Mouse (Mus musculus) left cerebral cortex, adult 18-20 months (tissue): ENCODE measurements at regions not wholly inside any gene's neighbourhood (a gene's known extent, or its start where the extent isn't known, plus 50 kb on each side); places are given as distances from the start of the nearest gene placed in this dataset.
"Not testable (repeated sequence)": the region's sequence is repeated elsewhere in the genome, so short reads cannot be mapped to it uniquely, and the experiment has no call there.

Source experiments
- DNase-seq, 2 experiments: peaks; one replicate each; pipeline ENCODE4 v3.0.0; 2021 to 2022; ENCODE audit warnings: low spot score in 2 of 2, mixed read lengths in 1 of 2

GRCm38 (mm10) chr13:5367058-5367797 is 494.1 kb upstream of the Klf6 start:
- DNase-seq: no peak

GRCm38 (mm10) chr13:5370007-5370406 is 491.3 kb upstream of the Klf6 start:
- DNase-seq: no peak

- DNase-seq: no peak
These were observed 488.1 kb upstream of the Klf6 start for GRCm38 (mm10) chr13:5373191-5373590.

GRCm38 (mm10) chr13:5408226-5408804 is 453.0 kb upstream of the Klf6 start:
- DNase-seq: no peak

GRCm38 (mm10) chr13:5412052-5412451 is 449.2 kb upstream of the Klf6 start:
- DNase-seq: no peak

- not testable (repeated sequence) for DNase-seq
These were observed 448.3 kb upstream of the Klf6 start for GRCm38 (mm10) chr13:5413009-5413408.

- DNase-seq: no peak
These were observed 437.2 kb upstream of the Klf6 start for GRCm38 (mm10) chr13:5424110-5424509.

- DNase-seq: no peak
These were observed 435.6 kb upstream of the Klf6 start for GRCm38 (mm10) chr13:5425491-5426232.

GRCm38 (mm10) chr13:5433652-5434051 is 427.6 kb upstream of the Klf6 start:
- DNase-seq: peak in 1 of 2 experiments; percentile 24

GRCm38 (mm10) chr13:5435131-5435530 is 426.2 kb upstream of the Klf6 start:
- no peak for DNase-seq

- no peak for DNase-seq
These were observed 425.1 kb upstream of the Klf6 start for GRCm38 (mm10) chr13:5436191-5436590.

- DNase-seq: no peak
These were observed 420.8 kb upstream of the Klf6 start for GRCm38 (mm10) chr13:5440454-5440853.

GRCm38 (mm10) chr13:5444759-5445478 is 416.4 kb upstream of the Klf6 start:
- no peak for DNase-seq

- DNase-seq: no peak
These were observed 412.7 kb upstream of the Klf6 start for GRCm38 (mm10) chr13:5448601-5449000.

GRCm38 (mm10) chr13:5480779-5481178 is 380.5 kb upstream of the Klf6 start:
- no peak for DNase-seq

- peak; percentile 32 to 55 for DNase-seq
These were observed 369.0 kb upstream of the Klf6 start for GRCm38 (mm10) chr13:5492266-5492665.

- DNase-seq: no peak
These were observed 363.7 kb upstream of the Klf6 start for GRCm38 (mm10) chr13:5497535-5497934.

- DNase-seq: no peak
These were observed 349.5 kb upstream of the Klf6 start for GRCm38 (mm10) chr13:5511784-5512183.

GRCm38 (mm10) chr13:5515552-5515951 is 345.7 kb upstream of the Klf6 start:
- peak in 1 of 2 experiments; percentile 21 for DNase-seq

- no peak for DNase-seq
These were observed 345.2 kb upstream of the Klf6 start for GRCm38 (mm10) chr13:5516088-5516487.

GRCm38 (mm10) chr13:5519181-5519580 is 342.1 kb upstream of the Klf6 start:
- DNase-seq: no peak

- DNase-seq: no peak
These were observed 341.7 kb upstream of the Klf6 start for GRCm38 (mm10) chr13:5519600-5519999.
